Mouse (Mus musculus) heart, adult 2 months (tissue): ENCODE data around the gene Cdk14. TPM values are rescaled to one million over a fixed set of nuclear protein-coding genes. Genes with fewer than 3 reads are reported as not detected.

Experiments used
- DNase-seq, 2 experiments: peaks; one replicate each; pipeline ENCODE4 v3.0.0; 2021
- H3K27ac ChIP-seq: fragments of 200-600 bp; 2 replicates; pipeline ENCODE4 v1.8.1; 2022
- H3K27me3 ChIP-seq: fragments of 200-500 bp; 2 replicates; pipeline ENCODE4 v1.6.1; 2012; ENCODE audit warnings: mild to moderate bottlenecking, low read length, inconsistent platforms, mixed read lengths; ENCODE audit not compliant: control insufficient read depth, insufficient read depth
- H3K36me3 ChIP-seq: fragments of 200-500 bp; 2 replicates; pipeline ENCODE4 v1.6.1; 2012; ENCODE audit warnings: low read length, inconsistent platforms; ENCODE audit not compliant: control insufficient read depth, insufficient read depth
- H3K4me1 ChIP-seq: fragments of 200-500 bp; 2 replicates; pipeline ENCODE4 v1.6.1; 2011; ENCODE audit warnings: low read length; ENCODE audit not compliant: control insufficient read depth, insufficient read depth
- H3K4me3 ChIP-seq: fragments of 200-600 bp; 2 replicates; pipeline ENCODE4 v1.8.1; 2022
- H3K79me2 ChIP-seq: fragments of 200-500 bp; replicated peaks from 2 replicates; pipeline ENCODE4 v1.6.1; 2012; ENCODE audit warnings: mild to moderate bottlenecking, inconsistent platforms, low read length, moderate library complexity, mixed read lengths; ENCODE audit not compliant: control insufficient read depth, insufficient read depth
- H3K9ac ChIP-seq: fragments of 200-500 bp; 2 replicates; pipeline ENCODE4 v1.6.1; 2012; ENCODE audit warnings: low read depth, mild to moderate bottlenecking, control low read depth, inconsistent platforms, low read length, mixed read lengths
- CTCF ChIP-seq: fragments of 200-600 bp; IDR thresholded peaks from 2 replicates; pipeline ENCODE4 v1.8.1; 2022; ENCODE audit warnings: antibody characterized with exemption, mild to moderate bottlenecking, moderate library complexity
- EP300 ChIP-seq: fragments of 200-500 bp; IDR thresholded peaks from 2 replicates; pipeline ENCODE4 v1.6.1; 2011; ENCODE audit warnings: low read depth, low read length, control low read depth; ENCODE audit not compliant: insufficient read depth
- POLR2A ChIP-seq: fragments of 200-500 bp; IDR thresholded peaks from 2 replicates; pipeline ENCODE4 v1.6.1; 2011; ENCODE audit warnings: mild to moderate bottlenecking, low read depth, low read length, control low read depth; ENCODE audit not compliant: insufficient read depth
- WGBS: fragments of 180-500 bp; shearing (Covaris S2); methylation state at CpG from one replicate; pipeline ENCODE4 v1.1.7; 2018; 5-methylcytosine and 5-hydroxymethylcytosine counted together
- intact Hi-C: fragments of 180-260 bp; cut with DNase I; formaldehyde crosslinking; loops from one replicate; pipeline ENCODE4 v1.15.1; 2025
- polyA plus RNA-seq: library from polyadenylated mRNA; depleted of rRNA; stranded (reverse); fragments of >200 nt; gene quantifications from 2 replicates; pipeline ENCODE4 v1.2.3, GENCODE M21; 2012
- total RNA-seq, 2 experiments: library from RNA; stranded (reverse); gene quantifications; 2 replicates each; pipeline ENCODE4 v1.2.3; 2021

Cdk14 gene
- total and polyA plus RNA-seq, 3 experiments = 2.7 to 8.1 (median 7.6) TPM

GRCm38 (mm10) chr5:5175090-5175489 lies 245.0 kb downstream of the Cdk14 start:
- no peak overlapping the region for H3K9ac ChIP-seq
- WGBS = 68% methylated on average over 1 of the region's 1 CpGs
- no peaks in the 10 kb centered on the region for H3K27me3 ChIP-seq
- intact Hi-C loops = no loop called here
- no peak overlapping the region for H3K27ac ChIP-seq
- TF ChIP-seq CTCF (no peak), POLR2A (no peak), EP300 (no peak)
- no peaks in the 10 kb centered on the region for H3K79me2 ChIP-seq
- peaks cover 2% of the 10 kb centered on the region; the same call in 1 of the 2 replicates for H3K36me3 ChIP-seq
- peaks cover under 1% of the 10 kb centered on the region for H3K4me1 ChIP-seq
- no peak overlapping the region for H3K4me3 ChIP-seq
- no peak for DNase-seq

GRCm38 (mm10) chr5:5166086-5166485 lies 254.0 kb downstream of the Cdk14 start:
- 72% methylated on average over 2 of the region's 2 CpGs for WGBS
- no peak for DNase-seq
- Histone ChIP-seq H3K9ac (no peak overlapping the region), H3K79me2 (no peaks in the 10 kb centered on the region), H3K27ac (no peak overlapping the region), H3K27me3 (no peaks in the 10 kb centered on the region), H3K4me1 (no peaks in the 10 kb centered on the region), H3K36me3 (no peaks in the 10 kb centered on the region), H3K4me3 (no peak overlapping the region)
- TF ChIP-seq EP300 = no peak
- TF ChIP-seq CTCF = no peak
- no peak for TF ChIP-seq POLR2A
- intact Hi-C loops = no loop called here

- Histone ChIP-seq H3K9ac (no peak overlapping the region), H3K27me3 (no peaks in the 10 kb centered on the region), H3K27ac (no peak overlapping the region), H3K36me3 (no peaks in the 10 kb centered on the region), H3K4me3 (no peak overlapping the region), H3K79me2 (no peaks in the 10 kb centered on the region), H3K4me1 (no peaks in the 10 kb centered on the region)
- intact Hi-C loops = no loop called here
- DNase-seq = no peak
- 98% methylated on average over 5 of the region's 5 CpGs for WGBS
- TF ChIP-seq EP300 (no peak), POLR2A (no peak), CTCF (no peak)
These were observed 255.8 kb downstream of the Cdk14 start for GRCm38 (mm10) chr5:5164326-5164725.

- Histone ChIP-seq H3K36me3 (no peaks in the 10 kb centered on the region), H3K79me2 (no peaks in the 10 kb centered on the region), H3K4me3 (no peak overlapping the region), H3K4me1 (no peaks in the 10 kb centered on the region), H3K9ac (no peak overlapping the region), H3K27me3 (no peaks in the 10 kb centered on the region), H3K27ac (no peak overlapping the region)
- no peak for DNase-seq
- TF ChIP-seq POLR2A (no peak), EP300 (no peak), CTCF (no peak)
- WGBS = 83% methylated on average over 2 of the region's 2 CpGs
- intact Hi-C loops = no loop called here
These were observed 256.3 kb downstream of the Cdk14 start for GRCm38 (mm10) chr5:5163823-5164222.

- intact Hi-C loops = no loop called here
- H3K79me2 ChIP-seq = no peaks in the 10 kb centered on the region
- no peaks in the 10 kb centered on the region for H3K27me3 ChIP-seq
- TF ChIP-seq POLR2A = no peak
- 77% methylated on average over 1 of the region's 1 CpGs for WGBS
- H3K4me1 ChIP-seq = no peaks in the 10 kb centered on the region
- H3K36me3 ChIP-seq = no peaks in the 10 kb centered on the region
- H3K27ac ChIP-seq = no peak overlapping the region
- H3K9ac ChIP-seq = no peak overlapping the region
- no peak for DNase-seq
- no peak overlapping the region for H3K4me3 ChIP-seq
These were observed 260.6 kb downstream of the Cdk14 start for GRCm38 (mm10) chr5:5159521-5159920.

GRCm38 (mm10) chr5:5139855-5140254 lies 280.3 kb downstream of the Cdk14 start:
- WGBS = 54% methylated on average over 5 of the region's 5 CpGs
- Histone ChIP-seq H3K79me2 (no peaks in the 10 kb centered on the region), H3K4me3 (no peak overlapping the region), H3K4me1 (peaks cover 2% of the 10 kb centered on the region; the same call in 1 of the 2 replicates), H3K27me3 (no peaks in the 10 kb centered on the region), H3K36me3 (peaks cover 3% of the 10 kb centered on the region; the same call in 1 of the 2 replicates), H3K27ac (no peak overlapping the region; the same call in 1 of the 2 replicates), H3K9ac (no peak overlapping the region)
- TF ChIP-seq EP300 (0 out of 2 replicates have a peak, but pooled peaks have one; percentile 9), POLR2A (no peak), CTCF (no peak)
- DNase-seq = peak; percentile 19 to 24
- intact Hi-C loops = no loop called here
